Comparison of ENCODE assay signal across 8 mouse cellular contexts in the genomic region with DNA sequence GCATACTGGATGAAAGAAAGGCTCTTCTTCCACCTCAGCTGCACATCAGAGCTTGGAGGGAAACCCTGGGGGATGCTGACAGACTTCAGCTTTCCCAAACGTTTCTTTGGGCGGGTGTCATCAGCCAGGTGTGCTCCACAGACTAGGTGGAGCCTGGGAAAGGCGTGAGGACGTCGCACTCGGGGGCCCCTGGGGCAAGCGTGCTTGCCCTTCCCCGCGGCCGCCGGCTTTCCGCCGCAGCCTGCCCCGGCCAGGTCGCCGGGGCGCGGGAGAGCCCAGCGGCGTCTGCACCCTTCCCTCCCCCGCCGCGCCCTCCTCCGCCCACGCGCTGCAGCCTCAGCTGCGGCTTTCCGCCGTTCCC. TPM values are rescaled to one million over a fixed set of nuclear protein-coding genes. Genes with fewer than 3 reads are reported as not detected.
A peak's percentile ranks its signal among the peaks of the same experiment; 100 is the strongest.
DNase-seq lines count a peak whose midpoint lies in the region; ATAC-seq and TF ChIP-seq lines count a peak whose summit lies in the region.

No protein-coding gene starts in this region.

- no peaks in the 10 kb centered on the region for H3K9me3 ChIP-seq in heart, embryonic 11.5 days (replicated peaks; ENCODE audit: control insufficient read depth, low read length)
- no peaks in the 10 kb centered on the region for H3K9me3 ChIP-seq in CH12.LX (replicated peaks; ENCODE audit: low read length)
- no peaks in the 10 kb centered on the region for H3K9me3 ChIP-seq in liver, embryonic 13.5 days (replicated peaks)
- H3K9me3 ChIP-seq in stomach, postnatal 0 days (ENCODE audit: control insufficient read depth, low read length) = no peaks in the 10 kb centered on the region

- dilution Hi-C loops in CH12.LX (cut with MboI; ENCODE audit: extremely low pct_ligation_motif_present, extremely low pct_unique_long_range_greater_than_20kb, low sequenced_read_pairs) = no loop called here

- peaks cover 3% of the 10 kb centered on the region; the same call in 1 of the 2 replicates for H3K4me1 ChIP-seq in heart, embryonic 11.5 days (ENCODE audit: control insufficient read depth, insufficient read depth, low read length)
- H3K4me1 ChIP-seq in CH12.LX (ENCODE audit: control insufficient read depth in 1 of 2, insufficient read depth in 2 of 2) = peaks cover 2 to 13% of the 10 kb centered on the region in 2 experiments
- peaks cover 14% of the 10 kb centered on the region for H3K4me1 ChIP-seq in liver, embryonic 13.5 days (replicated peaks)
- H3K4me1 ChIP-seq in stomach, postnatal 0 days (replicated peaks; ENCODE audit: control insufficient read depth, insufficient read depth) = no peaks in the 10 kb centered on the region

- H3K9ac ChIP-seq in heart, embryonic 11.5 days (ENCODE audit: low read depth, low read length) = peak overlapping the region; percentile 86
- peak overlapping the region; percentile 80 for H3K9ac ChIP-seq in CH12.LX (ENCODE audit: insufficient read depth, low read depth)
- H3K9ac ChIP-seq in liver, embryonic 13.5 days = peak overlapping the region; percentile 80
- H3K9ac ChIP-seq in stomach, postnatal 0 days (ENCODE audit: low read length) = peak overlapping the region; percentile 84

- no peaks in the 10 kb centered on the region for H3K36me3 ChIP-seq in heart, embryonic 11.5 days (ENCODE audit: control insufficient read depth, insufficient read depth, low read length)
- H3K36me3 ChIP-seq in CH12.LX (replicated peaks in 1 of 2; ENCODE audit: control insufficient read depth in 1 of 2, insufficient read depth in 1 of 2, low read length in 1 of 2) = no peaks in the 10 kb centered on the region
- no peaks in the 10 kb centered on the region for H3K36me3 ChIP-seq in liver, embryonic 13.5 days
- no peaks in the 10 kb centered on the region for H3K36me3 ChIP-seq in stomach, postnatal 0 days (ENCODE audit: control insufficient read depth, insufficient read depth, low read length)

- no peak for TF ChIP-seq EP300 in CH12.LX (IDR thresholded peaks at IDR 0.05; ENCODE audit: low read length)
- no peak for TF ChIP-seq EP300 in stomach, postnatal 0 days (optimal IDR thresholded peaks at IDR 0.05)

- no peak for TF ChIP-seq CTCF in CH12.LX (conservative IDR thresholded peaks at IDR 0.05 in 1 of 2, IDR thresholded peaks at IDR 0.05 in 1 of 2; ENCODE audit: low read depth in 2 of 2, low read length in 2 of 2)
- TF ChIP-seq CTCF in stomach, postnatal 0 days (IDR thresholded peaks at IDR 0.05; ENCODE audit: low read depth) = 0 out of 2 replicates have a peak, but pooled peaks have one; percentile 12

- no peak for TF ChIP-seq RAD21 in CH12.LX (IDR thresholded peaks at IDR 0.05; ENCODE audit: low read depth, low read length)

- no peak for DNase-seq in heart, adult 11 months
- peak; percentile 35 for DNase-seq in CH12.LX (ENCODE audit: extremely low read depth)
- peak; percentile 44 for DNase-seq in fibroblast of lung, adult 2 months (ENCODE audit: low read depth)
- no peak for DNase-seq in liver, embryonic 13.5 days
- DNase-seq in stomach, postnatal 0 days (ENCODE audit: low spot score) = no peak
- no peak for DNase-seq in left cerebral cortex, adult 18-20 months (ENCODE audit: low spot score in 2 of 2)
- no peak for DNase-seq in kidney, adult 18-20 months

- in situ Hi-C loops in CH12.LX (cut with MboI; ENCODE audit: low pct_ligation_motif_present, low pct_unique_long_range_greater_than_20kb, low sequenced_read_pairs) = no loop called here

- no peaks in the 10 kb centered on the region for H3K79me2 ChIP-seq in CH12.LX (replicated peaks; ENCODE audit: control insufficient read depth, extremely low read depth, insufficient read depth, poor library complexity, severe bottlenecking)

- peak overlapping the region; percentile 92 for H3K27ac ChIP-seq in heart, embryonic 11.5 days (ENCODE audit: low read depth, low read length)
- H3K27ac ChIP-seq in CH12.LX (ENCODE audit: insufficient read depth, low read depth) = peak overlapping the region; percentile 10; the same call in 1 of the 2 replicates
- H3K27ac ChIP-seq in liver, embryonic 13.5 days = peak overlapping the region; percentile 78
- H3K27ac ChIP-seq in stomach, postnatal 0 days (replicated peaks) = peak overlapping the region; percentile 95

- ATAC-seq in heart, embryonic 11.5 days (replicated peaks; ENCODE audit: insufficient number of reproducible peaks, low FRiP score, low TSS enrichment) = peak; percentile 60; the same call in 1 of the 2 replicates
- ATAC-seq in liver, embryonic 13.5 days (ENCODE audit: low read depth) = peak; percentile 71
- no peak for ATAC-seq in stomach, postnatal 0 days (ENCODE audit: low FRiP score, low TSS enrichment)

- no peak for TF ChIP-seq POLR2A in CH12.LX (IDR thresholded peaks at IDR 0.05; ENCODE audit: low read depth, low read length)

- 2% methylated on average over 28 of the region's 29 CpGs for WGBS in heart, embryonic 11.5 days (ENCODE audit: insufficient replicate concordance)
- WGBS in liver, embryonic 13.5 days (ENCODE audit: insufficient replicate concordance) = 0% methylated on average over 24 of the region's 29 CpGs
- under 1% methylated on average over 25 of the region's 29 CpGs for WGBS in stomach, postnatal 0 days

- no peaks in the 10 kb centered on the region for H3K27me3 ChIP-seq in heart, embryonic 11.5 days (ENCODE audit: control insufficient read depth, insufficient read depth, low read length)
- no peaks in the 10 kb centered on the region for H3K27me3 ChIP-seq in CH12.LX (replicated peaks)
- H3K27me3 ChIP-seq in liver, embryonic 13.5 days = 0 out of 2 replicates have a peak, but pooled peaks cover 5% of the 10 kb centered on the region
- H3K27me3 ChIP-seq in stomach, postnatal 0 days (ENCODE audit: control insufficient read depth, insufficient read depth, low read length) = no peaks in the 10 kb centered on the region

- H3K4me3 ChIP-seq in heart, embryonic 11.5 days (ENCODE audit: low read depth, low read length) = peak overlapping the region; percentile 57
- peak overlapping the region; percentile 37 to 68 (median 64) for H3K4me3 ChIP-seq in CH12.LX (replicated peaks in 1 of 3; ENCODE audit: low read depth in 2 of 3, low read length in 2 of 3, poor library complexity in 1 of 3)
- H3K4me3 ChIP-seq in liver, embryonic 13.5 days (replicated peaks) = peak overlapping the region; percentile 71
- peak overlapping the region; percentile 63 for H3K4me3 ChIP-seq in stomach, postnatal 0 days (ENCODE audit: low read depth, low read length)

- H3K4me2 ChIP-seq in heart, embryonic 11.5 days = peak overlapping the region; percentile 85
- peak overlapping the region; percentile 85 for H3K4me2 ChIP-seq in CH12.LX (ENCODE audit: insufficient read depth, low read depth, poor library complexity, severe bottlenecking)
- H3K4me2 ChIP-seq in liver, embryonic 13.5 days = peak overlapping the region; percentile 85
- peak overlapping the region; percentile 88 for H3K4me2 ChIP-seq in stomach, postnatal 0 days (replicated peaks; ENCODE audit: low read depth)

TF ChIP-seq in CH12.LX, 34 proteins besides CTCF, POLR2A, EP300 and RAD21:
- TF ChIP-seq MAFK (IDR thresholded peaks at IDR 0.05; ENCODE audit: insufficient replicate concordance, low read length) (no peak), GABPA (IDR thresholded peaks at IDR 0.05; ENCODE audit: insufficient replicate concordance, low read depth, low read length) (no peak), USF1 (IDR thresholded peaks at IDR 0.05; ENCODE audit: low read depth, low read length) (no peak), MXI1 (IDR thresholded peaks at IDR 0.05; ENCODE audit: low read depth, low read length) (0 out of 2 replicates have a peak, but pooled peaks have one; percentile 36)

RNA-seq across cellular contexts. Expression of a gene that starts 21.0 kb away (rescaled TPM):
- 47.3 and 51.8 TPM in 2 replicates for polyA plus RNA-seq in heart, embryonic 11.5 days (2014; fragmentation: Nextera tagmentation; extraction: Ambion mirVana)
- total RNA-seq in CH12.LX (2012; rRNA removed) (42.3 and 43.5 TPM in 2 replicates), CH12.LX (2014; rRNA removed) (41.7 and 49.5 TPM in 2 replicates)
- 34.0 and 41.4 TPM in 2 replicates for polyA plus RNA-seq in CH12.LX (2012; ENCODE audit: insufficient read length, low read depth)
- polyA plus RNA-seq in liver, embryonic 13.5 days (2015; fragmentation: Nextera tagmentation; extraction: Ambion mirVana) = 9.9 and 11.2 TPM in 2 replicates
- polyA plus RNA-seq in stomach, postnatal 0 days (2015; fragmentation: Nextera tagmentation; extraction: Ambion mirVana) = 28.7 and 29.1 TPM in 2 replicates
- 10 to 100 TPM; 36.8 to 43.7 TPM for total RNA-seq in left cerebral cortex, adult 18-20 months (2021)

Comparison
In these comparisons a context has a peak if more than half of its experiments do, and no peak if none do; other contexts are left out.
1. H3K27ac ChIP-seq: peak in every context shown above with its lines; median percentile 95 in stomach, postnatal 0 days; 92 in heart, embryonic 11.5 days; 78 in liver, embryonic 13.5 days; 10 in CH12.LX.
2. DNase-seq: peak in CH12.LX (single experiment) and fibroblast of lung, adult 2 months (single experiment); none in heart, adult 11 months (single experiment), liver, embryonic 13.5 days (single experiment), stomach, postnatal 0 days (single experiment), left cerebral cortex, adult 18-20 months (0 of 2) and kidney, adult 18-20 months (single experiment).
3. Peak in every context shown above with its lines, with median percentiles within 50 percentile points of each other: H3K4me2 ChIP-seq, H3K4me3 ChIP-seq and H3K9ac ChIP-seq.